Mouse (Mus musculus): ENCODE measurements around the gene Gm20422.

GRCm38 (mm10) chr8:69717232-69717580 lies 57.5 kb downstream of the Gm20422 start:
- TF ChIP-seq POLR2A (IDR thresholded peaks at IDR 0.05; ENCODE audit: insufficient read depth, low read length): no peak
- no peak for TF ChIP-seq CTCF (IDR thresholded peaks at IDR 0.05; ENCODE audit: low read depth, low read length)
- TF ChIP-seq EP300 (IDR thresholded peaks at IDR 0.05; ENCODE audit: insufficient read depth, low read depth, low read length): no peak

Data from ES-Bruce4 (cell line).